Mouse (Mus musculus) frontal cortex, postnatal 25 days (tissue): ENCODE measurements around the gene Cep55.

ENCODE experiments used
- DNase-seq, 2 experiments: peaks; one replicate each; pipeline ENCODE4 v3.0.0; 2022; ENCODE audit warnings: low spot score in 2 of 2

The Cep55 gene

DNA sequence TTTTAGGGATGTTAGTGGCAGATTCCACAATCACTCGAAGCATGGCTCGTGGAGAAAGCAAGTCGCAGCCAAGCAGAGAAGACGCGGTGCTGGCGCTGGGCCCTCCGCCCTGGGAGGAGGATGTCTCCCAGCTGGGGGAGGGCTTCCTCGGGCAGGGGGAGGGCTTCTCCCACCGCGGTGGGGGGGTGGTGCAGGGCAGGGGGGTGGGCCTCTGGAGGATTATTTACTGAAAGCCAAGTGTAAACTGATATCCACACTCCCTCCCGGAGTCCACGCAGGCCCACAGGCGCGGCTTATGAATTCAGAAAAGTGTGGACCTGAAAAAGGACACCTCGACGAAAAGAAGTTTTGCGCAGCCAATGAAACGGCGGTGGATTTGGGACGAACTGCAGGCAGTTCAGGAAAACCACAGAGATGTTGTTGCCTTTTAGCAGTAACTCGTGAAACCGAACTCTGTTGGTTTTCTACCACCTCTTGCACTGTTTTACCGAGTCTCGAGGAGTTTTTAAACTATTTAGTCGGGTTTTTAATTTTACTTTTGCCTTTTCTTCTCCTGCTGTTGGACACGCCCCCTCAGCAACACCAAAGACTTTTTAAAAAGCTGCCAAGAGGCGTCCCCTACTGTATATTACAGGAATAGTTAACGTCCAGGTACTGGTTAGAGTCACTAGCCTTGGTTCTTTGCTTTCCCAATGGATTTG lies 11.4 kb upstream of the Cep55 start, which contains the start of gene Myof:
Gene Myof, minus strand, starts transcription at position 297 of the 701 bp plus-strand sequence.
- DNase-seq = no peak

DNA sequence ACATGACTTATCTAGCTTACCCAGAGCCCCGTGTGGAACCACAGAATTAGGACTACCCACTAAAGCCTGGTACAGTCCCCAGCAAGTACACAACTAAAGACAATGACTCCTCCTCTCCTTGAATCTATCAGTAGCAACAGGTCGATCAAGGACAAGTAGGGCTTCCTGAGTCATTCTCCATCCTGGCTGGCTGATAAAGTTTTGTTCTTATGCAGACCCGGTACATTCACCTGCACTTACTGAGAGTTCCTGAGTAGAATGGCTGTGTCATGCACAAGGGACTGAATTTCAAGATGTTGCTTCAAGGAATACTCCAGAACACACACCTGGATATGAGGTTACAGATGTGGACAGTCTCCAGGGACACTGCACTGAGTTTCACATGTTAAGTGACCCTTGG lies 9.6 kb upstream of the Cep55 start:
- no peak for DNase-seq

DNA sequence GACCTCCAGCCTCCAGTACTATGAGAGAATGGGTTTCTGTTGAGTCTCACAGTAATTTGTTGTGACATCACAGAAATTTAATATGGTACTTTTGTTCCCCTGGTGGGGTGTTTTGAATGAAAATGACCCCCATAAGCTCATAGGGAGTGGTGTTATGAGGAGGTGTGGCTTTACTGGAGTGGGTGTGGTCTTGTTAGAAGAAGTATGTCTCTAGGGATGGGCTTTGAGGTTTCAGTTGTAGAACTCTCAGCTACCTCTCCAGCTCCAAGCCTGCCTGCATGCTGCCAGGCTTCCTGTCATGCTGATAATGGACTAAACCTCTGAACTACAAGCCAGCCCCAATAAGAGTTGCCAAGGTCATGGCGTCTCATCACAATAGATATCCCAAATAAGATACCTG lies 5.1 kb upstream of the Cep55 start:
- no peak for DNase-seq

DNA sequence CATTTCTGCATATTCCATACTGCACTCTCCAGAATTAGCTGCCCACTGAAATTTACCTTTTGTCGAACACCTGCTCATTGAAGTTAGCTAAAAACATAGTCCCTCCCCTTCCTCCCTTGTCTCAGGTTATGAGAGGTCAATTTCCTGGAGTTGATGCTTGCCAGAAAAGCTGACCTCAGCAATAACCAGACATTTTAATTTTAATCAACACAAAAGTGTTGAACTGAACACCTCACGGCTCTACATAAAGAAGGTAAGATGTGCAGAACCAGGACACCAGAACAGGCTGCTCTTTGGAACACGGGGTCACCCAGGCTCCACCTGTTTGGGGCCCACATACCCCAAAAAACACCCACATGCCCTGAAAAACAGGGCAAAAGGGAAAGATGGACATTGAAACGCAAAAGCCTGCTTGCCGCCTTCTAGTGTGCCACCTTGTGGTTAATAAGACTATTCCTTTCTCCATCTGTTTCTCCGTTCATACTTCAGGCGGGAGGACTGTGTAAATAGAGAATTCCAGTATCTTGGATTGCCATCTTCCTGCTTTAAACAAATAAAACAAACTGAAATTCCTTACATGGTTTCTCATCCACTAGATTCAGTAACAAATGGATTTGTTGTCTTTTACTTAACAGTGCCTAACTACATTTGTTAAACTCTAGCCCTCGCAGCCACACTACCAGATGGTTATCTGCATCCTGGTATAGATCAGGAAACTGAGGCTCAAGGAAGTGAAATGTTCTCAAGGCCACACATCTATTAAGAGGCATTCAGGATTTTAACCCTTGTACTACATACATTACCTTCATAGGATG lies 1.4 kb upstream of the Cep55 start:
- DNase-seq = no peak

DNA sequence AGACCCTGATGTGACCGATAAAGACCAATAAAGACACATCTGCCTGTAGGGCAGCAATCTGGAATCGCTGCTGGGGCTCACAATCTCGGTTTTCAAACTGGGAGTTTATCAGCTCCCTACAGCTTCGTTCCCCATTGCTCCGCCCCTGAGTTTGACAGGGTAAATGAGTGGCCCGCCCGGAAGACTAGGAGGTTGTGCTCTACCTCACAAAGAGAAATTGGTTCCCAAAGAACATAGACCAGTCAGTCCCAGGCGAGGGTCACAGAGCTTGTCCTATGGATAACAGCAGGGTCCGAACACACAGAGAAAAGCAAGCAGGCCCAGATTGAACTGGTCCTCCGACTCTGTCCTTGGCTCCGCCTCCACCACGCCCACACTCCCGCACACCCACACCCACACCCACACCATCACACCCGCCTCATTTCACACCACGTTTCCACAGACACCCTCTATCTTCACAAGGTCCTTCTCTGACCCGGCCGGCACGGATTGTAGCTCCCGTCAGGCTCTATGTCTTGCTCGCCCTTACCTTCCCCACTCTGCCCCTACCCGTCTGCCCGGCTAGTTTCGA lies 577 bp upstream of the Cep55 start:
- DNase-seq = peak in 1 of 2 experiments; percentile 37

DNA sequence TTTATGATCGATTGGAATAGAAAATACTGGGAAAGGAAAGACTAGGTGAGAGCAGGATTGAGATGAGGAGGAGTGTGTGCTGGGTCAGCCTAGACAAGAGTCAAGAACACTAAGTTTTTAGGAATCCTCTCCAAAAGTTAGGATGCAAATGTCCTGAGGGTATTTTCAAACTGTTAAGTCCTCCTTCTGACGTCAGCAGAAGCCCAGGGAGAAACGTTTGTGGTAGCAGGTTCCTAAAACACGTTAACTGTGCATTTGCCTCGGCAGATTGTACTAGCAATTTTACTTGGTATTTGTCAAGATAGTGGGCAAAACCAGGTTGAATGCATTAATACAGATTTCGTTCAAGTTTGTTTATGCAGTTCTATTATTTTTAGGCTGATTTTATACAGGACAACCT lies 987 bp downstream of the Cep55 start:
- no peak for DNase-seq

DNA sequence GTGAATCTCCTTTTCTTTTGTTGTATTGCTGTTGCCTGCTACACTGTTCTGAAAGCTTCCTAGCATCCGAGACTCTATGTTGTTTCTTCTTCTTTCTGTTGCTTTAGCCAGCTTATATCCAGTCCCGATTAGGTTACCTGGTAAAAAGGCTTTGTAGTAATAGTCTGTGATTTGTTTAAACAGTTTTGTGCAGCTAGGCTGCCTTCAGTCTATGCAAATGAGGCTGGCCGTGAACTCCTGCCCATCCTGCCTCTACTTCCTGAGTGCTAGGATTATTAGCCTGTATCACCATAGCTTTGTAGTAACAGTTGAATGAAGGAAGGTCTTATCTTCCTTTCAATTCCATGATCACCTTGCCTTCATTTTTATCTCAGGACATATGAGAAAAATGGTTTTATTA lies 1.5 kb downstream of the Cep55 start:
- no peak for DNase-seq

DNA sequence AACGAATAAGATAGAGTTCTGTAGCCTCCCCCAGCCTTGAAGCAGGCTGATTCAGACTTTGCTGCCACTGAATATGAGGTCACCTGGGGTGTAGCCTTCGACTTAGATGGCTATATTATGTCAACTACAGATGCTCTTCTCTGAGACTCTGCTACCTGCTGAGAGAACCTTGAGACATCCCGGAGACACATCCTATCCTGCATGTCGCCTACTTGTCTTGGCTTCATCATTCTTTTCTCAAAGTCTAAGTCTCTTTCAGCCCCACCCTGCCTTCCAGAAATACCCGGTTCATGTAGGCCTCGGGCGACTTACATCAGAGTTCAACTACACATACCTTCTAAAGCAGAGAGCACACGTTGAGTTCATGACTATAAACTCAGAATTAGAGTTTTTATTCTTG lies 2.1 kb downstream of the Cep55 start:
- DNase-seq = no peak

DNA sequence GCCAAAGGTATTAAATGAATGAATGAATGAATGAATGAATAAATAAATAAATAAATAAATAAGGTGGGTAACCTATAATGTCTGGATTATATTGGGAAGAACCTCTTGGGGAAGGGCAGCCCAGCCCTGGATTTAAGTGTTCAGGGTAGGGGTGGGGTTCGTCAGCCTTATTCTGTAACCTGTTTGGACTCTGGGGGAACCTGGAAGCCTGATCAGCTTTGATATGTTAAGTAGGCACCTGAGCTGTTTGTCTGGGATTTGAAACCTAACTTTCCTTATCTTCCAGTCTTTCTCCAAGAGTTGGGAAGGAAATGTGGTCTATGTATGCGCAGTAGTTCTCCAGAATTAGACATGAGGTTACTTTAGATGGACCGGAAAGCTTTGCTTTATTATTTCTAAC lies 8.4 kb downstream of the Cep55 start:
- no peak for DNase-seq

DNA sequence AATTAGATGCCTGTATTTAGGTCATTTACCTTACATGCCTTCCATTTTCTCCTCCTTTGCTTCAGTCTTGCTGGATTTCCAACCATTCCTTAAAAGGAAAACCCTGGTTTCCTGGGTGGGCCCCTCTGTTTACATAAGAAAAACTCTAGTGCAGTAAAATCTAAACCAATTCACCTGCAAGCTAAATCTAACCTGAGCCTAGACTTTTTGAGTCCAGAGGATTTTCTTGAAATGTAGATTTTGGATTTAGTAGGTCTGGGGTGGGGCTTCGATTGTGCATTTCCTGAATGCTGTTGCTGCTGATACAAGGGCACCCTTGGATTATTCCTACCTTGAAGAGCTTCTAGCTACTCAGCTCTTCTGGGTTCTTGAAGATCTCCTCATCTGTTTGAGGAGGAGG lies 9.2 kb downstream of the Cep55 start:
- DNase-seq = no peak

DNA sequence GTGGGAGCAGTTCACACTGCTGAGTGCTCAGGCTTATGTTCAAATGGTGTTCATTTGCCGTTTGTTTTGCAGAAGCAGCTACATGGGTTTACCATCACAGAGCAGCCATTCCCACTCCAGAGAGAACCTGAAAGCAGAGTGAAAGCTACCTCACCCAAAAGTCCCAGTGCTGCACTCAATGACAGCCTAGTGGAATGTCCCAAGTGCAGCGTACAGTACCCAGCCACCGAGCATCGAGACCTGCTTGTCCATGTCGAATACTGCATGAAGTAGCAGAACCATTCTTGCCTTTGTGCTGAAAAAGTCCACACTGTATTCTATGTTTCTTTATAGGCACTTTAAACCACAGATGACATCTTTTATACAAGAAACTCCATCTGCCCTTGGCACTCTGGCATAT lies 18.4 kb downstream of the Cep55 start:
- DNase-seq = no peak

DNA sequence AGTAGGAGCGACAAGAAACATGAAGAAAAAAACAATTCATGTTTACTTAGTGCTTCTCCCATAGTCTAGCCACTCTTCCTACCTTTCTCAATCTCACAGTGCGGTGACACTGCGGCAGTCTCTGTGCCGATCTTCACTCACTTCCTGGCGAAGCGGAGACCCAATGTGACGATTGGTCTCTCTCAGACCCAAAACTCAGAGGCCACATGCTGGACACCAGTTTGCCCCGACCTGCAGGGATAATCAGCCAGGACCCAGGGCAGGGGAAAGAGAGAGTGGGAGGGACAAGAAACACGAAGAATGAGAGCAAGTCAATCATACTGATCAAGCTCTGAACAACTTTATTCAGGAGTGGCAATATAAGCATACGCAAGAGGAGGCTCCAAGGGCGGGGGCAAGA lies 20.2 kb downstream of the Cep55 start:
- DNase-seq = no peak

DNA sequence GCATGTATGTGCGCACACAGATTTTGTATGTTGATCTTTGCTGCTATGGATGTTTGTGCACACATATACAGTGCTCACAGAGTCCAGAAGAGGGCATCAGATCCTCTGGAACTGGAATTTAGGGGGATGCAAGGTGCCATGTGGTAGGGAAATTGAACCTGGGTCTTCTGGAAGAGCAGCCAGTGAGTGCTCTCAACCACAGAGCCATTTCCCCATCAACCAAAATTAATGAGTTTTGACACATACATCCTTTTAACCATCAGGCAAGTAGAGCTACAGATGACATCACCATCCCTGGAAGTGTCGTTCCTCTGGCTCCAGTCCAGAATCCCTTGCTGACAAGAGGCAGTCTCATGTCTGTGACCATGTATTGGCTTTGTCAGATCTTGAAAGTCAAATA lies 21.4 kb downstream of the Cep55 start:
- no peak for DNase-seq

DNA sequence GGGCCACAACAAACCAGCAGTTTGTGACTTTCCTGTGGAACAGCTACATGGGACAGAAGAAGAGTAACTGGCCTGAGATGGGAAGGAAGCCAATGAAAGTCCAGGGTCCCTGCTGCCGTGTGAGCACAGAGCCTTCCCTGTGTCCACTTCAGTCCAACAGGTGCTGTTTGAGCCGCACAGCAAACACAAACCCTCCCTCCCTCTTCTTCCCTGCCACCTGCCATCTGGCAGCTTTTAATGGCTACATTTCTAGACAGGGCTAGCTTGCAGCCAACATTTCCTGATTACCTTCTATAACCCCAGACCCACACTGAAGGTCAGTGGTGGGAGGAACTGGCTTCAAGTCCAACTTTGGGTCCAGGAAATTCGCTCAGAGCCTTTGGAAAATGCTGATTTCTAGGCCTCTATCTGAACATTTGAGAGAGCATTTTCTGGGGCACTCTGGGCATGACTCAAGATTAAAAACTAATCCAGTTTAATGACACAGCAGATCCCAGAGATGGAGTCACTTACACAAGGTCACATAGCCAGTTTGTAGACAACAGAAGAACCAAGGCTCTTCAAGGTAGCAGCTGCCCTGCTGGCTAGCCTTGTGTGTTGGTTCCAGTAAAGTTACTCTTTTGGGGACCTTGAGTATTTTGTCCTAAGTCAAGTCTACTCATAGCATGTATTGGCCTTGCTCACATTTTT lies 23.2 kb downstream of the Cep55 start:
- no peak for DNase-seq

DNA sequence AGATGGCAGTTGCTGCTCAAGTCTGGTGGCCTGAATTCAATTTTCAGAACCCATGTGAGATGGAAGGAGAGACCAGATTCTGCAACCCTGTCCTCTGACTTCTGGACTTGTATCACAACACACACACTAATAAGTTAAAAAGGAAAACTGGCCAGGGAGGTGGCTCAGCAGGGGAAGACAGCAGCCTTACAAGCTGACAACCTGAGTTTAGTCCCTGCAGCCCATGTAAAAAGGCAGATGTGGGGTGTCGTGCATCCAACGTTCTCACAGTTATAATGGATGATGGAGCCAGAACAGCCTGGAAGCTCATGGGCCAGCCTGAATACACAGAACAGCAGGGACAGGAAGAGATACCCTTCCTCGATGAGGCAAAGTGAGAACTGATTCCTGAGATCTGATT lies 26.6 kb downstream of the Cep55 start:
- DNase-seq = no peak

DNA sequence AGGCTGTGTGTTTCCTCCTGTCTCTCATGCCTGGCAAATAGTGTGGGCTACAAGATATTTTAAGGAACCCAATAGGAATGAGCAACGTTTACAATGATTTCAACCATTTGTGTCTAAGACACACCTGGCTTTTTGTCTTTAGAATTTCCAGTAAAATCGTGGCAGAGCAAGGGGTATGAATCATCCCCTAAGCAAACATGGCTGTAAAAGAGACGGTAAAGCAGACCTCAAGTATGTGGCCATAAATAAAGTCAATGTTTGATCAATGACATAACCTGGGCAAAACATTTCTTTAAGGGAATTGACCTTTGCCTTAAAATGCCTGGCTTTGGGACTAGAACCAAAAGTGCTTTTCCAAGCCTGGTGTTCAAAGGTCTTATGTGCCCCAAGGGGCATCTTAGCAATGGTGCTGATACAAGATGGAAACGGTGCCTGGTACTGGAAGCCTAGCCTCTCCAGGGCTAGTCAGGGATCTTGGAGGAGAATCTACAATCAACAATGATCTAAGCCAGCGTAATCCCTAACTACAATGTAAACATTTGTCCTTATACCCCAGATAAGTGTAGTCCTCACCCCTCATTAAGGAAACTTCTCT lies 28.2 kb downstream of the Cep55 start:
- no peak for DNase-seq

DNA sequence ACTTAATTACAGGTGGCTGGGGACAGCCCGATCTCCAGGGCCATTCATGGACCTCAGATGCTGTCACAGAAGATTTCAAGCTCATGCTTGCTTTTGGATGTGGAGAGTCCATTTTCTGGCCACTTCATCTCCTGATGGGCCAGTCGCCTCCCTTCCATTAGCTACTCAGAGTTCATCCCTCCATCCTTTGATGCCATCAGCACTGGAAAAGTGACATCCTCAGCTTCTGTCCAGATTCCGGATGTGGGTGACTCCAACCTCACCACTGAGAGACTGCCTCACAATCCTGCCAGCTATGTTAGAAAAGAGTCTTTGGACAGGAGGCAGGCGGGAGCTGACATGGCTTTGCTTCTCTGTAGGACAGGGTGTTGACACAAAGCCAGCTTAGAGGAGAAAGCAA lies 31.0 kb downstream of the Cep55 start:
- DNase-seq = no peak

DNA sequence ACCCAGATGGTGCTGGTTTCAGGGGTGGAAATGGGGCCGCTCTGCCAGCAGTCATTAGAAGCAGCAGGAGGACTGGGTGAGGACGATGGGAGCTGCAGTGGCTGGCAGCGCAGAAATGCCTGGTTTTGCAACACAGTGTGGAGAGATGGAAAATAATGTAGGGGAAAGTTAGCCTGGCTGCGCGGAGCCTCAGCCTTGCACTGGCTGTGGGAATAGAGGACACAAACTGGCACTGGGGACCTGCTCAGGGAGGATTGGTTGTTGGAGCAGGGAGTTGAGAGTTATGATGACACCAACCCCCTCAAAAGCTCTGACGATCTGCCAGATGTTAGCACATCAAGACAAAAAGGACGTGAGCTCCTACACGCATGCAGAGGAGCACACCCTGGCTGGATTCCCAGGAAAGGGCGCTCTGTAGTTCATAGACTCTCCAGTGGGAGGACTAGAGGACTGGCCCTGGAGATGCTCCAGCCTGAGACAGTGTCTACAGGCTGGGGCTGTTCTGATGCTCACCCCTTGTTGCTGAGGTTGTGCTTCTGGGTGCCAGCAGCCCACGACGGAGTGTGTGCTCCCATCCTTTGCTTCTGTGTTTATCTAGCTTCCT lies 32.2 kb downstream of the Cep55 start:
- DNase-seq = peak; percentile 4 to 11

DNA sequence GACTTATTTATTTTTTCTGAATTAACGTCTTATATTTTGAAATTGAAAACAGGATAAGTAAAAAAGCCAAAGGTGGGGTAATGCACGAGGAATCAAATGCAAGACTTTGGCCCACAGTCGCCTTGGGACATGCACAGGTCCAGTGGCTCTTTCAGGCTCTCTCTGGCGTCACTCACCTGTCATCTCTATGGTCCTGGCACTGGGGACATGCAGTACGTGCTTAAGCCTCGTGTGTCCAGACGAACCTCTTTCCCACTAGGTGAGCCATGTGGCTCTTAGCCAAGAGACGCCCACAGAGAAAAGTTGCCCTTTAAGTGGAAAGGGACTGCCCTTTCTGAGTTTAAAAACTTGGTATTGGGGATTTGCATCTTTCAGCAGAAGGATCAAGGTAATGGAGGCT lies 34.5 kb downstream of the Cep55 start:
- DNase-seq = no peak

DNA sequence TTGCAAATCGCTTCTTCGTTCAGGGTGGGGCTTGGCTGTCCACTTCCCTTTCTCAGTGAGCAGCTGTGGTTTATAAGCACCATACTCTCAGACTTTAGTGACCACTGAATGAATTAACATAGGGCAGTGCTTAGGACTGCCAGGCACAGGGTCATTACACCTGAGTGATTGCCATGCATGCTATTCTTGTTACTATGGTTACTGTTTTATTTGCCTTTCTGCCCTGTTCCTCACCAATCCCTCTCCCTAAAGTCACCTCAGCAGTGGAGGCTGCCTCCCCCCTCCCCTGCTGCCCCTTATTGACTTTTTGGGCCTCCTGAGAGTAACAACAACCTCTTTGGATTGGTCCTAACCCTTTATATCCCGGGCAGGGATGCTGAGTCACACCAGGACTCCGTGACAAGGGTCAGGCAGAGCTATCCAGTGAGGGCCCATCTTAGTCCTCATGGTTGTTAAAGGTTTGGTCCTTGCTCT lies 36.7 kb downstream of the Cep55 start:
- no peak for DNase-seq

DNA sequence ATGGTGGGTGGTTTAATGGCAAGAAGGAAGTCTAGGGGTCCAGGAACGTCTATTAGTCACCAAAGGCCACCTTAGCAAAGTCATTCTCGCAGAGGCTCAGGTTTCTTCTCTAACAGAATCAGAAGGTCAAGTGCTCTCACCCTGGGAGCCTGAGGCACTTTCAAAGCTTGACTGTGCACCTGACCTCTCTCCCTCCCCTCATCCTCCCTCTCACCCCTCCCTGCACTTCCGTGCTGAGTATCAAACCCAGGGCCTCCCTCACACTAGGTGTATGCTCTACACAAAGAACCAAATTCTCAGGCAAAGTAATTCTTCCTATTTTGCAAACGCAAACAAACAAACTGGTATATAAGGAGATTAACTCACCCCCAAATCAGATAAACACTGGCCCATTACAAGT lies 41.4 kb downstream of the Cep55 start:
- no peak for DNase-seq
